Mouse (Mus musculus): ENCODE results near the gene Mboat7. TPM values are rescaled to one million over a fixed set of nuclear protein-coding genes. Genes with fewer than 3 reads are reported as not detected.
A peak's percentile ranks its signal among the peaks of the same experiment; 100 is the strongest.

The Mboat7 gene
- polyA plus RNA-seq, 2 experiments: 10.3 to 11.5 TPM

GRCm38 (mm10) chr7:3694076-3694948 lies 989 bp upstream of the Mboat7 start:
- Histone ChIP-seq H3K9ac (replicated peaks) (peak overlapping the region; percentile 81), H3K4me2 (ENCODE audit: low read depth) (peak overlapping the region; percentile 95), H3K36me3 (replicated peaks; ENCODE audit: control insufficient read depth, insufficient read depth, low read depth) (no peaks in the 10 kb centered on the region; the same call in 1 of the 2 replicates), H3K4me1 (replicated peaks; ENCODE audit: control insufficient read depth in 2 of 2, insufficient read depth in 2 of 2, low read length in 1 of 2) (peaks cover 4 to 11% of the 10 kb centered on the region in 2 experiments; a peak in 3 of 4 replicates), H3K27ac (peak overlapping the region; percentile 55), H3K27me3 (ENCODE audit: control insufficient read depth, insufficient read depth, low read length) (no peaks in the 10 kb centered on the region), H3K9me3 (ENCODE audit: control insufficient read depth, low read length) (no peaks in the 10 kb centered on the region), H3K4me3 (ENCODE audit: insufficient read depth in 1 of 2, low read depth in 2 of 2, low read length in 2 of 2) (peak overlapping the region; percentile 77 to 88)
- TF ChIP-seq EP300 (IDR thresholded peaks at IDR 0.05; ENCODE audit: low read depth): no peak
- no peak for TF ChIP-seq CTCF (IDR thresholded peaks at IDR 0.05; ENCODE audit: low read depth)
- DNase-seq (ENCODE audit: low read depth in 3 of 3, low spot score in 3 of 3) (peak; percentile 56 to 72 (median 57)), ATAC-seq (ENCODE audit: insufficient read depth) (peak; percentile 40)
- under 1% methylated on average over 52 of the region's 55 CpGs for WGBS (ENCODE audit: insufficient replicate concordance)

GRCm38 (mm10) chr7:3693809-3694075 lies 419 bp upstream of the Mboat7 start:
- Histone ChIP-seq H3K4me3 (ENCODE audit: insufficient read depth in 1 of 2, low read depth in 2 of 2, low read length in 2 of 2) (peak overlapping the region; percentile 77 to 88), H3K36me3 (replicated peaks; ENCODE audit: control insufficient read depth, insufficient read depth, low read depth) (no peaks in the 10 kb centered on the region; the same call in 1 of the 2 replicates), H3K27ac (peak overlapping the region; percentile 55), H3K27me3 (ENCODE audit: control insufficient read depth, insufficient read depth, low read length) (no peaks in the 10 kb centered on the region), H3K9me3 (ENCODE audit: control insufficient read depth, low read length) (no peaks in the 10 kb centered on the region), H3K4me1 (replicated peaks; ENCODE audit: control insufficient read depth in 2 of 2, insufficient read depth in 2 of 2, low read length in 1 of 2) (peaks cover 4 to 11% of the 10 kb centered on the region in 2 experiments; a peak in 3 of 4 replicates), H3K9ac (replicated peaks) (peak overlapping the region; percentile 81), H3K4me2 (ENCODE audit: low read depth) (peak overlapping the region; percentile 95)
- 0% methylated on average over 18 of the region's 18 CpGs for WGBS (ENCODE audit: insufficient replicate concordance)
- ATAC-seq (ENCODE audit: insufficient read depth) (no peak), DNase-seq (ENCODE audit: low read depth in 3 of 3, low spot score in 3 of 3) (no peak)
- no peak for TF ChIP-seq CTCF (IDR thresholded peaks at IDR 0.05; ENCODE audit: low read depth)
- TF ChIP-seq EP300 (IDR thresholded peaks at IDR 0.05; ENCODE audit: low read depth): no peak

- DNase-seq (ENCODE audit: low read depth in 3 of 3, low spot score in 3 of 3): no peak
- Histone ChIP-seq H3K4me3 (ENCODE audit: insufficient read depth in 1 of 2, low read depth in 2 of 2, low read length in 2 of 2) (peak within 1 kb of the TSS; percentile 77 to 88), H3K27me3 (ENCODE audit: control insufficient read depth, insufficient read depth, low read length) (no peaks in the 10 kb centered on the region), H3K4me2 (ENCODE audit: low read depth) (peak within 1 kb of the TSS; percentile 95), H3K9me3 (ENCODE audit: control insufficient read depth, low read length) (no peaks in the 10 kb centered on the region), H3K27ac (peak within 1 kb of the TSS; percentile 74), H3K4me1 (replicated peaks; ENCODE audit: control insufficient read depth in 2 of 2, insufficient read depth in 2 of 2, low read length in 1 of 2) (peaks cover 4 to 11% of the 10 kb centered on the region in 2 experiments; a peak in 3 of 4 replicates), H3K9ac (replicated peaks) (peak within 1 kb of the TSS; percentile 81), H3K36me3 (replicated peaks; ENCODE audit: control insufficient read depth, insufficient read depth, low read depth) (no peaks in the 10 kb centered on the region)
- under 1% methylated on average over 49 of the region's 49 CpGs for whole genome bisulfite sequencing (ENCODE audit: insufficient replicate concordance)
- no peak for ATAC-seq (ENCODE audit: insufficient read depth)
- TF ChIP-seq CTCF (IDR thresholded peaks at IDR 0.05; ENCODE audit: low read depth): no peak; the same call in 1 of the 2 replicates
- TF ChIP-seq EP300 (IDR thresholded peaks at IDR 0.05; ENCODE audit: low read depth): no peak
Observed at GRCm38 (mm10) chr7:3692382-3692986, 839 bp downstream of the Mboat7 start, which contains the start of gene Tsen34. Gene Tsen34 (plus strand): TSS chr7:3692863.

GRCm38 (mm10) chr7:3691919-3692318 lies 1.4 kb downstream of the Mboat7 start:
- peak overlapping the region; percentile 77 to 88 for H3K4me3 ChIP-seq (ENCODE audit: insufficient read depth in 1 of 2, low read depth in 2 of 2, low read length in 2 of 2)
- no peak for DNase-seq (ENCODE audit: low read depth in 3 of 3, low spot score in 3 of 3)
- 8% methylated on average over 3 of the region's 3 CpGs for WGBS (ENCODE audit: insufficient replicate concordance)
- H3K4me1 ChIP-seq (replicated peaks; ENCODE audit: control insufficient read depth in 2 of 2, insufficient read depth in 2 of 2, low read length in 1 of 2): peaks cover 4 to 11% of the 10 kb centered on the region in 2 experiments; a peak in 3 of 4 replicates
- H3K27ac ChIP-seq: no peak overlapping the region
- H3K9ac ChIP-seq (replicated peaks): peak overlapping the region; percentile 81; the same call in 1 of the 2 replicates
- no peak for ATAC-seq (ENCODE audit: insufficient read depth)
- no peaks in the 10 kb centered on the region for H3K36me3 ChIP-seq (replicated peaks; ENCODE audit: control insufficient read depth, insufficient read depth, low read depth)
- no peaks in the 10 kb centered on the region for H3K9me3 ChIP-seq (ENCODE audit: control insufficient read depth, low read length)
- no peaks in the 10 kb centered on the region for H3K27me3 ChIP-seq (ENCODE audit: control insufficient read depth, insufficient read depth, low read length)
- H3K4me2 ChIP-seq (ENCODE audit: low read depth): peak overlapping the region; percentile 95
- no peak for TF ChIP-seq CTCF (IDR thresholded peaks at IDR 0.05; ENCODE audit: low read depth)
- no peak for TF ChIP-seq EP300 (IDR thresholded peaks at IDR 0.05; ENCODE audit: low read depth)

Data from liver, embryonic 14.5 days (tissue).